Mouse (Mus musculus): ENCODE data around the gene Bicc1.

Gene Bicc1

DNA sequence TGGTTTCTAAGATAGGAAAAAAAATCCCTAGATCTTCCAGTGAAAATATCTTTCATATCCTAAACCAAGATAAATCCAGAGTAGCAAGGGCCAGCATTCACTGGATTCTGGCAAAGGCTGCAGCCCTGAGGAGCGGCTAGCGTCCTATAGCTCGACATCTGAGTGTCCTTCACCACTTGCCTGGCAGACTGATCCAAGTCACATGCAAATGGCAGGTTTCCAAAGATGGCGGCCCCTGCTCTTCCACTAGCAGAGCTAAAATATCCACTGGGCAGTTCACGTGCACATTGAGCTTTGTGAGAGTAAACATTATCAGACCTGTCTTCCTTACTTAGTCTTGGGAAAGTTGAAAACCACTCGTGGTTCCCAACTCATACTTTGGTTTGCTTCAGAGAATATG is 222.1 kb downstream of the Bicc1 start:
- DNase-seq = no peak

DNA sequence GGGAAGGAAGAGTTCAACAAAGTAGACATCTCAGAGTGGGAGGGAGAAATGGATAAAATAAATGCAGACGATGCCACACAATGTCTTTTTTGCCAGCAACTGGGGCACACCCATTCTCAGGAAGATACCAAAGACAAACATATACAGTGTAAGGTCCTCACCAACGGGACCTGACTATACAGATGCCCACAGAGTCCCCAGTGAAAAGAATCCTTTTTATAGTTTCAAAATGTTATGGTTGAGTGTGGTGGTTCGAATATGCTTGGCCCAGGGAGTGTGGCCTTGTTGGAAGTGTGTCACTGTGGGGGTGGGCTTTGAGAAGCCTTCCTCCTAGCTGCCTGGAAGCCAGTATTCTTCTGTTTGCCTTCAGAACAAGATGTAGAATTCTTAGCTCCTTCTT is 223.5 kb downstream of the Bicc1 start:
- DNase-seq = no peak

DNA sequence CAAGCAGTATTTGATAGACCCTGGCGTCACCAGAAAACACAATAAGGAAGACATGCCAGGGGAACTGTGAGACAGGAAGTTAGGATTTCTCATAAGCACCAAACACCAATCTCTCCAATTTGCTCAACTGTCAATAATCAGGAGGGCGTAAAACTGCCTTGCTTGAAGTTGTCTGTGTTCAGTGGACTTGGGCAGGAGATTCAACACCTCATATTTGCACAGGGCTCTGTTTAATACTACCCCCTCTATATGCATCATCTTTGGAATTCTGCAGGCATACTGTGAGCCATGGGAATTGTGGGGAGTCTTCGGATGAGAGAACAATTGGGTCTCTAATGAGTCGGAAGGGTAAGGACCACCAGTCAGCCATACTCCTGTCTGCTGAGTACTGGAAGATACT is 233.4 kb downstream of the Bicc1 start:
- DNase-seq = no peak

DNA sequence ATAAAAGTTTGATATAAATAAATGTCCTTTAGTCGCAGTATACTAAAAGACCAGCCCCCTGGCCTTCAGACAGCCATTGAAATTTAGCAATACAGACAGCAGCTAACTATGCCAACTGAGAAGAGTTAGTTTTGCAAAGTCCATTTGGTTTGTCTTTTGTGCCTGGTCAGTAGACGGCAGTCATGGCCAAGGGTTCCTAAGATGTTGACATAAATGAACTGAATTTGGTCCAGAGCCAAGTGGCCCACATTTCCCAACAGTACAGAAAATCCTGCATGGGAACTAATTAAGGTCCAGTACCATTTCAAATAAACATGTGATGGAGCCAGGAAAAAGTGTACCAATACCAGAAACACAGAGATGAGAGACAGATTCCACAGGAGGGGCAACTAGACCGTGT is 235.2 kb downstream of the Bicc1 start:
- DNase-seq = peak; percentile 58

DNA sequence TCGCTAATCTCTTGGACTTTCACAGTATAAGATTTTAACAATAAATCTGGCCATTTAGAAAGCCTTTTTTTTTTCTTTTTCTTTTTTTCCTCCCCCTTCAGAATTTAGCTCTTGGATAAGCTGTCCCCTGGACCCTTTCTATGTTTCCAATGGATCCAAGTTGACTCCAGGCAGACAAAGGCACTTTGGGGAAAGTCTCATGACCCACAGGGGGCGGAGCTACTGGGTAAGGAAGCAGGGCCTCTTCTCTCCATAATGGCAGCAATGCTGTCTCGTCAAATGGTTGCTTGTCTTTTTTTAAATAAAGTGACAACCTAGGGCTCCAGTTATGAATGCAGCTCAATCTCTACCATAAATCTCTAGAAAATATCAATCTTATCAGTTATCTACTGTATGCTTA is 235.6 kb downstream of the Bicc1 start:
- DNase-seq = no peak

DNA sequence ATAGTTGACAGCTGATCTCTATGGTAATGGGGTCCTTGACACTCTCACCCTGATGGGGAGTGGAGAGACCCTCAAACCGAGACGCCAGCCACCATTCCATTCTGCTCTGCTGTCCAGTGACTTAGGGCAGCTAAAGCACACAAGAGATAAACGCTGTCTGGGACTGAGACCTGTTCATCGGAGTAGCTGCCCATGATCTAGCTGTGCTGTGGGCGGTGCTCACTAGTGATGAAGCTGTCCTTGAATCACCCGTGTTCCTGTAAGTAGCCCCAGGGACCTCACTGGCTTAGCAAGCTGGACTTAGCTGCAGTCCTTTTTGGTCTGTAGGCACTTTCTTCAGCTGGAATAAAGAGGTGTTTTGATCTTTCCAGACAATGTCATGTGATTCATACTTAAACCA is 238.0 kb downstream of the Bicc1 start:
- DNase-seq = no peak

DNA sequence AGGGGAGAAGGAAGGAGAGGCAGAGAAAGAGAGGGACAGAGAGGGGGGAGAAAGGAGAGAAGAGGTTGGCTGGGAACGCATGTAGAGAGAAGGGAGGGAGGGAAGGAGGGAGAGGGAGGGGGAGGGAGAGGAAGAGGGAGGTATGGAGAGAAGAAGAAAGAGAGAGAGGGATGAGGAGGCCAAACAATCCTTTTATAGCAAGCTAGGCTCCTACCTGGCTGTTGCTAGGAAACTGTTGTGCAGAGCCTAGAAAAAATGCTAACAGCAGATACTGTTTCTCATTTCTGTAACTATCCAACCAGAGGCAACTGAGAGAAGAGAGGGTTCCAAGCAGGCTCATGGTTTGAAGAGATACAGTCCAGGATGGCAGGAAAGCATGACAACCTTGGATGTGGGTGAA is 239.6 kb downstream of the Bicc1 start:
- DNase-seq = no peak

DNA sequence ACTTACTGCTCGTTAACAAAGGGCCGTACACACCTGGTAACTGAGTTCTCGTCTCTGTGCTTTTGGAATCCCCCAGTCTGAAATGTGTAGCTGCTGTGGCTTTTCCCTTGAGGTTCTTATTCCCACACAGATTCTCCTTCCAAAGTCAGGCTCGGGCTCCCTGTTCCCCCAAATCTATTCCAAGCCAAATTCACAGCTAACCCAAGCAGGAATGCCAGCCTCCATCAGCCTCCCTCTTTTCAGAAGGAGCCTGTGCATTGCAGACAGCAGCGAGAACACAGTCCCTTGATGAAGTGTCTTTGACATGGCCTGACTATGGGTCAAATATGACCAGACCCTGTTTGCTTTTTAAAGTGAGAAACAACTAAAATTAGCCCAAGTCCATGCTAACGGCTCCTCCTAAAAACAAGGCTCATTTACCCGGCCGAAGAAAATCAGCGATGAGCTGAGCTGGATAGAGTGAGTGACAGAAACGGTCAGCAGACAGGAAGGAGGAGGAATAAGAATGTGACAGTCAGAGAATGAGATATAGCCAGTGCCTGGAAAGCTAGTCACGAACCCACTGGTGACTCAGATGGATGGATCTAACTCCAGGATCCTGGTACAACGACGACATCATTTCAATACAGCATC is 240.4 kb downstream of the Bicc1 start:
- DNase-seq = peak; percentile 43

DNA sequence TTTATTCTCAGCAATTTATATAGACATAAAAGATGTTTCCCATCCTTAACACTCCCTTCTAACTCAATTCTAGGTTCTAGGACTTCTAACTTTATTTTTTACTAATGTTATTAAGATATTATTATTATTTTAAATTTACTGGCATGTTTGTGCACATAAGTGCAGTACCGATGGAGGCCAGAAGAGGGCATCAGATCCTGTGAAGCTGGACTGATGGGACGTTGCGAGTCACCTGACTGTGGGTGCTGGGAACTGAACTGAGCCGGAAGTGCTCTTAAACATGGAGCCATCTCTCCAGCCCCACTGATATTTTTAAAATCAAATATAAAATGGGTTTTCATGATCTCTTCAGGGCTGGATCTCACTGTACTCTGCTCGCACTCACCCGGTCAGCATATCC is 242.8 kb downstream of the Bicc1 start:
- DNase-seq = peak; percentile 12

DNA sequence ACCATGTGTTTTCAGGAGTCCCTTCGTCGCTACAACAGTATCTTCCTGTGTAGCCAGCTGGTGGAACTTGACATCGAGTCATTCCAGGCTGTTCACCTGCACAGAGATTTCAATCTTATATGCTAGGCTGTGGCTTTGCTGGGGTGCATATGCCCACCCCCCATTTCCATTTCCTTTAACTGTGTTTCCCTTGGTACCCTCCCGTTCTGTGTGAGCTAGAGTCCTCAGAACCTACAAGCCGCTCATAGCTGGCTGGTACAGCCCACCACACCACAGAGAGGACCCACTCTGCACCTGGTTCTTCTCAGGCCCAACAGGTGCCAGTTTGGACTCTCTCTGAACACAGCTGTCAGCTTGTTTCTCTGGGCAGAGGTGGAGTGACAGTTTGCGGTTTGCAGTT is 244.4 kb downstream of the Bicc1 start:
- no peak for DNase-seq

DNA sequence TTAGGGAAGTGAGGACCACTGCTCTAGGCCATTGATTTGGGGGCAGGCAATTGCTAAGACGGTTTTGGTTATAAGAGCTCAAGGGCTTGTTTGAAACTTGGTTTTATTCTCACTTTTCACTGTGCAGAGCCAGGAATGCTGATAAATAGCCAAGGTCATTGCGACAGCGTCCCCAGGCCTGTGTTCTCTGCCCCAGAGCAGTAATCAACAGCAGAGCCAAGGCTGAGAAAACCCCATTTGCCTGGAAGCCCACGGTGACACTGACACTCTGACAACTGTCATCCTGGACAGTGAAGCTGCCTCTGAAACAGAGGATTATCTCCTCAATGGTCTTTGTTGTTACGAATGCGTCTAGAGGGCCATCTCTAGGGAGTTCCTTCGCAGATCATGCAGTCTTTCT is 255.6 kb downstream of the Bicc1 start:
- DNase-seq = peak; percentile 17

DNA sequence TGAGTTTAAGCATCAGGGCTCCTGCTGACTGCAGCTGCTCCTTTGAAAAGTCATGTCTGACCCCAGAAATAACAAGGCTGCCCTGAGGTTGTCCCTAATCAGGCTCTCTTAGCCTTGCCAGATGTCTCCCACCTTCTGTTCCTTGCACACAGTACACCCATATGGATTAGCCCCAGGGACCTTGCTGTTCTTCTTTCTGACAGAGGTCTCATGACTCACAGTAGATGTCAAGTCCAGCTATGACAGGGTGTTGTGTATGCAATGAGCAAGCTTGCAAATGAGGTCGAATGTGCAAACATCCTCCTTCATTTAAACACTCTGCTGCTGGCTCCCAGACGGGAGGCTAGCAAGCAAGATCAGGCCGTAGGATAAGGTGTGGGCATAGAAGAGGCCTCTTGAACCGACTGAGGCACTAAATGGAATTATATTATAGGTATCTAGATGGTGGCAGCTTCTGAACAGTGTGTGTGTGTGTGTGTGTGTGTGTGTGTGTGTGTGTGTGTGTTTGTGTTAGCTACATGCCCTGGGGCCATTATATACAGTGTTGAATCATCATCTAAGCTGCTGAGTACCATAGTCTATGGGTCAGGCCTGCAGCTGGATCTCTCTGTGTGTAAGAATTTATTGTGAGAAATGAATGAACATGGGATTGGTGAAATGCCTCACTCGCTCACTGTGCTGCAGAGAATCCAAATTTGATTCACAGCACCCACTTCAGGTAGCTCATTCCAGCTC is 256.6 kb downstream of the Bicc1 start:
- no peak for DNase-seq

DNA sequence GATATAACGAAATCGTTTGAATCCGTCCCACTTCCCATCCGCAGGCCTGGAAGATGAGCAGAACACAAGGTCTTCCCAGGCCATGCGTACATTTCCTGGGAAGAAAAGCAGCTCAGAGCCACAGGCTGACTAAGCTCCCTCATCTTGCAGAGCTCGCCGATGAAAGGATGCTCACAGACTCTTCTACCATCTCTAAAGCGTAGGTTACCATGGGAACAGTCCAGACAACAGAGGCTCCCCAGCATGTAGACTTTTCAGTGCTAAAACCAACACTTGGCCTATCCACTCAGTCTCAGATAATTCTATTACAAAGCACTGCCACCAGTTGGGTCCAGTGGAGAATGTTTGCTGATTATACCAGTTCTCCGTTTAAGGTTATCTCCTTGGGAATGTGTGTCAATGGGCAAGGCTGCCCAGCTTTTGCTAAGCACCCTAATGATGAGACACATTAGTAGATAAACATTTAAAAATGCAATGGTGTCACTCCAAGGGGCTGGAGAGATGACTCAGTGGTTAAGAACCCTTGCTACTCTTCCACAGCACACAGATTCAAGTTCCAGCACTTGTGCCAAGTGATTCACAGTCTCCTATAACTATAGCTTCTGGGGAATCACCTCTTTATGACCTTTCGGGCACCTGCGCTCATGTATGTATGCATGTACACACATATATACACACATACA is 258.2 kb downstream of the Bicc1 start:
- no peak for DNase-seq

DNA sequence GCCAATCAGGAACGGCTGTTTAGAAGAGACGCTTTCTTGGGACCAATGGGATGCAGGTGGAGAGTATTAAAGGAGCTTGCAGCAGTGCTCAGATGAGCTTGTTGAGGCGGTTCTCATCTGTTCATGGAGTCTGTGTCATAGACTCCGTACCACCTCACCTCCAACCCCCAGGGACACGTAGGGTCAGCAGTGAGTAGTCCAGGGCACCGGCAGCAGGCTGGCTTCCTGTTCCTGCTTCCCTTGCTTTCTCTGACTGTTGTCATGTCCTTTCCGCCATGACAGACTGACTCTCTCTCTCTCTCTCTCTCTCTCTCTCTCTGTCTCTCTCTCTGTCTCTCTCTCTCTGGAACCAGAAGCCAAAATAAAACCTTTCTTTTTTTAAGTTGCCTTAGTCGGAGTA is 263.6 kb downstream of the Bicc1 start:
- DNase-seq = no peak

DNA sequence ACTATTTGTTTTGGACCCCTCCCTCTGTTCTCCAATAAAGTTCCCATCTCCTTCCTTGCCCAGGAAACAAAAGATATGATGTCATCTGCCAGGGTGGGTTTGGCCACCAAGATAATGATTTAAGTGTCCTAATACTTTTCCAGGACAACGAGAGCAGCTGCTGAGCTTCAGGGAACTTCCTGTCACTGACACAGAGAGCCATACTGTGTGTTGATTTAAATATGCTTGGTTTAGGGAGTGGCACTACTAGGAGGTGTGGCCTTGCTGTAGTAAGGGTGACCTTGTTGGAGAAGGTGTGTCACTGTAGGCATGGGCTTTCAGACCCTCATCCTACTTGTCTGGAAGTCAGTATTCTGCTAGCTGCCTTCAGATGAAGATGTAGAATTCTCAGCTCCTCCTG is 281.5 kb downstream of the Bicc1 start:
- no peak for DNase-seq

DNA sequence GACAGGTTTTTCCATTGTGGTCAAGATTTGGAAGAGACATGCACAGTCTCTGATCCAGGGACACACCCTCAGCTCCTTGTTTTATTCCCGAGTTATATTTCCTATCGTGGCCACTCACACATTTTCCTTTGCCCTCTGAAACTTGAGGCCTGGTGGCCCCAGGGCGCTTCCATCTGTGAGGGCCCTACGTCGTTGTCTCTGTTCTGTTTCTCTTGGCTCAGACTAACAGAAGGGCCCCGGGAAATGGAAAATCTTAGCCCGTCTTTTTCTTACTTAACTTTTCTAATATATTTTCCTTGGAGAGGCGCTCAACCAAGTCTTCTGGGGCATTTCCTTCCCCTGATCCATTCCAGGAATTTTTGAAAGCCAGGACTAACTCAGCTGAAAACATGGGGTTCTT is 281.9 kb downstream of the Bicc1 start:
- DNase-seq = no peak

DNA sequence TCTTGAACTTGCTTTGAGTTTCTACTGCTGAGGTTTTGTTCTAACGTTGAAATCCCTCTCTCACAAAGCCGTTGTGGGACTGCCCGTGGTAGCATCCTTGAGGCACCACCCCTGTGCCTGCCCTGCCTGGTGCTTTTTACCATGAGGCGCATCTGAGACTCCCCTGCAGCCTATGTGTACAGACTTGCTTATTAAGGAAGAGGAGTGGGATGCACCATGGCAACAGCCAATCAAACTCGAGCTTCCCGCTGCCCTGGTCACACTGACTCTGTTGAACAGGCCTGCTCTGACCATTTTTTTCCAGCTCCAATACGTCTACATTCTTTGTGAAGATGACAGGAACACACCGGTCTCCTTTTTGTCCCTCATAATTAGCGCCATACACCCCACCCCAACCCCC is 283.0 kb downstream of the Bicc1 start:
- no peak for DNase-seq

DNA sequence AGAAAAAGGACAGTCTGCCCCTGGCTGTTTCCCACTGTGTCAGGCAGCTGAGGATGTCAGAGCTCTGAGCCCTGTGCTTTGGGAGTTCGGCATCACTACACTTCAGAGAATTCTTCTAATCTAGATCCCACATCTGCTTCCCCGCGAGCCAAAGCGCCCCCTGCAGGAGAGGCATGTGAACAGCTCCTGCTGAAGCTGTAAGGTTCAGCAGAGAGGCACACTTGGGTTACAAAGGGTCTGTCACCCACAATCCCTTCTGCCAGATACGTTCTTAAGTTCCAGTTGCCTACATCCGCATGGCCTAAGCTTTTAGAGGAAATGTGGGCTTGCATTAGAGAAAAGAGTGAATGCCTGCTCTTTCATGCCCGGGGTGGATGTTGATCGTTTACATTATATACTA is 283.4 kb downstream of the Bicc1 start:
- no peak for DNase-seq

DNA sequence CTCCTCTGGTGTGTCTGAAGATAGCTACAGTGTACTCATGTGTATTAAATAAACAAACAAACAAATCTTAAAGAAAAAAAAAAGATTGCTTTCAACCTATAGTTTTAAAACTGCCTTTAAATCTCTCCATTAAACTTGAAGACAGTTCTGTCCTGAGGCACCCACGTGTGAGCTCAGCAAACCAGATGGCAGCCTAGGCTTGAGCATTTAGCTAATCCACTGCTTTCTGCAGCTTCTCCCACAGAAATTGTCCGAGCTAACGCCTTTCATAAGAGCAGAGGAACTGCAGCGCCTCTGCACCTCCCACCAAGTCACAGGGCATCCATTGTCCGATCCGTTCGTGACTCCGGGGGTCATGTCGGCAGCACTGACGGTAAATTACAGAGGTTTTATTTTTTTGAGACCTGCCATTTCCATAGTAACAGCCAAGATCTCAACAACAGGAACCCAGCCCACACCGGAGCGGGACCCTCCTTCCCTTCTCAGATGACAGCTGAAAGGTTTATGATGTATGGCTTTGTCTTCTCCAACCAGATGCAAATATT is 284.4 kb downstream of the Bicc1 start:
- no peak for DNase-seq
